Mouse (Mus musculus) right cerebral cortex, adult 18-20 months (tissue): Measurements from ENCODE around the gene Rnase4.

Experiments used
- DNase-seq: peaks from one replicate; pipeline ENCODE4 v3.0.0; 2022; ENCODE audit warnings: mixed read lengths

The Rnase4 gene

GRCm38 (mm10) chr14:51090921-51091900, at the start of gene Rnase4, which contains the start of gene Ang:
TSS of gene Rnase4 (plus strand) at chr14:51091077.
TSS of gene Ang (plus strand) at chr14:51091150.
- no peak for DNase-seq

GRCm38 (mm10) chr14:51041769-51042168, 49.1 kb upstream of the Rnase4 start, which contains the start of gene Rnase9:
TSS of gene Rnase9 (minus strand) at chr14:51041869.
- DNase-seq: no peak

GRCm38 (mm10) chr14:51047846-51048245, 43.0 kb upstream of the Rnase4 start:
- no peak for DNase-seq

GRCm38 (mm10) chr14:51050063-51050462, 40.8 kb upstream of the Rnase4 start, which contains the start of gene Rnase11:
TSS of gene Rnase11 (minus strand) at chr14:51050163.
- DNase-seq: no peak

GRCm38 (mm10) chr14:51051941-51052340, 38.9 kb upstream of the Rnase4 start:
- DNase-seq: no peak

GRCm38 (mm10) chr14:51053176-51053575, 37.7 kb upstream of the Rnase4 start:
- DNase-seq: no peak

GRCm38 (mm10) chr14:51054243-51055237, 36.3 kb upstream of the Rnase4 start:
- no peak for DNase-seq

GRCm38 (mm10) chr14:51057401-51057831, 33.5 kb upstream of the Rnase4 start, which contains the start of gene Rnase12:
TSS of gene Rnase12 (minus strand) at chr14:51057661.
- no peak for DNase-seq

- no peak for DNase-seq
These were observed 30.1 kb upstream of the Rnase4 start for GRCm38 (mm10) chr14:51060761-51061160.

- no peak for DNase-seq
These were observed 21.9 kb upstream of the Rnase4 start for GRCm38 (mm10) chr14:51068956-51069355.

- DNase-seq: no peak
These were observed 21.3 kb upstream of the Rnase4 start for GRCm38 (mm10) chr14:51069617-51070016.

- DNase-seq: no peak
These were observed 16.5 kb upstream of the Rnase4 start, which contains the start of gene Olfr750 for GRCm38 (mm10) chr14:51074335-51074734. TSS of gene Olfr750 (minus strand) at chr14:51074435.

- no peak for DNase-seq
These were observed 11.7 kb upstream of the Rnase4 start for GRCm38 (mm10) chr14:51079180-51079579.

- no peak for DNase-seq
These were observed 9.8 kb upstream of the Rnase4 start for GRCm38 (mm10) chr14:51081035-51081434.

- peak; percentile 59 for DNase-seq
These were observed 8.0 kb upstream of the Rnase4 start for GRCm38 (mm10) chr14:51082599-51083581.

- DNase-seq: no peak
These were observed 7.1 kb upstream of the Rnase4 start for GRCm38 (mm10) chr14:51083805-51084204.

GRCm38 (mm10) chr14:51085086-51085485, 5.8 kb upstream of the Rnase4 start:
- no peak for DNase-seq

GRCm38 (mm10) chr14:51085911-51086310, 5.0 kb upstream of the Rnase4 start:
- DNase-seq: no peak

GRCm38 (mm10) chr14:51087762-51088161, 3.1 kb upstream of the Rnase4 start:
- no peak for DNase-seq

GRCm38 (mm10) chr14:51088166-51088969, 2.5 kb upstream of the Rnase4 start:
- DNase-seq: peak; percentile 88
